Mouse (Mus musculus): Measurements from ENCODE around the gene Zscan25. TPM values are rescaled to one million over a fixed set of nuclear protein-coding genes. Genes with fewer than 3 reads are reported as not detected.
A peak's percentile ranks its signal among the peaks of the same experiment; 100 is the strongest.
"Not testable (repeated sequence)": the region's sequence is repeated elsewhere in the genome, so short reads cannot be mapped to it uniquely, and the experiment has no call there.

Zscan25 gene
- 5.4 and 6.4 TPM in 2 replicates for total RNA-seq (2015)
- 3.2 and 3.5 TPM in 2 replicates for total RNA-seq (2017)

DNA sequence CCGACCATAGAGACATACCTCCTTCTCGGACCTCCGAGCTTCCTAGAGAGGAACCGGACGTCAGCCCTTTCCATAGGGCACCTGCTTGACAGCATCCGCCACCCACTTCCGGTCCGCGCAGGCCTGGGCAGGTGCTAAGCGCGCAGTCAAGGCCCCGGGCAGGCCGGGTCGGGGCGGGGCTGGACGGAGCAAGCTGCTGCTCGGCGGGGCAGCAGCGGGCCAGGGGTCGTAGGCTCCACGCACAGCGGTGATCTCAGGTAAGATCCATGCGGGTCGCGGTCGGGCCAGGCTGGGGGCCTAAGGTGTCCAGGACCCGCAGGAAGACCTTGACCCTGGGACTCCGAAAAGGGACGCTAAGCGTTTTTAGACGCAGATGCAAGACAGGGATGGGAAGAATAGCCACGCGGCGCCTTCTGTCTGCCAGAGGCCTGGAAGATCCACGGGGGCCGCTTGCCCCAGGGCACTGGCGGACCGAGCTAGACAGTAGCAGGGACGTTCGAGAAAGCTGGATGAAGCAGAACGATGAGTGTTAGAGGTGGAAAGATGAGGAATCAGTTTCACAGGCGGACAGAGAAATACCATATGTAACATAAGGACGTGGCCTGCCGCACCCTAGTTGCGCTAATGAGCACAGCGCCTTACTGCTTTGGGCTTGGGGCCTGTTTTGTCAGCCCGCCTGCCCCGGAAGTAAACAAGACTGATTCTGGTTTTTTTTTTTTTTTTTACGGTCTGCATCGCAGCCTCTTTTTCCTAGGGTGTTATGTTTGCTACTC is at the start of gene Zscan25:
Gene Zscan25, plus strand, starts transcription at position 130 of the 773 bp plus-strand sequence.
- peak; percentile 98 for ATAC-seq (ENCODE audit: poor library complexity, severe bottlenecking)

DNA sequence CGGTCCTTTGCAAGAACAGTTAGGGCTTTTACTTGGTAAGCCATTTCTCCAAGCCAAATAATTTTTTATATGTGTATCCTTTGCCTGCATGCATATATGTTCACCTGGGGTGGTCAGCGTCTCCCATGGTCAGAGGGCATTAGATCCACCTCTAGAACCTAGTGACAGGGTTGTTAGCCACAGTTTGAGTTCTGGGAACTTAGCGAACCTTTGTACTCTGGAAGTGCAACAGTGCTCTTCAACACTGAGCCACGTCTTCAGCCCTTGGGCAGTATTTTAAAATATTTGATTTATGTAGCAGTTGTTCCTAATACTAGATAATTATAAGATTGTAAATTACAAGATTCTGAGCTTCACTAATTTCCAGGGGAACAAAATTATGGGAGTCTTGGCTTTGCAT is 49.7 kb upstream of the Zscan25 start:
- no peak for ATAC-seq (ENCODE audit: poor library complexity, severe bottlenecking)

DNA sequence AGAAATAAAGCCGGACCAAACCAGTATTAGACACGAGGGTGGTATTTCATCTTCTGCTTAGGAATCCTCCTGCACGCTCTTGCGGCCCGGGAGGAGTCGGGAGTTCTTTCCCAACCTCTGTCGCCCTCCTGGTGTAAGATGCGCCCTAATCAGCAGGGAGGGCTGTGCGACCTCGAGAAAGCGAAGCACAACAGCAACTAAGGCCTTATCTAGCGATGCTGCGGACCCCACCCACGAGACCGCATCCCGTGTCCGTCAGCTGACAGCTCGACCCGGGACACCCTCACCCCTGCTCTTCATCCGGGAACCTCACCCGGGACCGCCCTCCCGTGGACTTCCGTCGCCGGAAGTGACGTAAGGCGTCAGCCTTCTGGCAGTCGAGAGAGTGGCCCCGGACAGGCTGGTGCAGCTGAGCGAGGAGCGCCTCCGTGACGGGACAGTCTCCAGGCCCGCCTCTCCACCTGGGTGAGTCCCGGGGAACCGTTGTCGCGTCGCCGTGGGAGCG is 48.9 kb upstream of the Zscan25 start, which contains the start of gene Zfp655:
Gene Zfp655, plus strand, starts transcription at position 349 of the 505 bp plus-strand sequence.
- ATAC-seq (ENCODE audit: poor library complexity, severe bottlenecking) = peak; percentile 94

DNA sequence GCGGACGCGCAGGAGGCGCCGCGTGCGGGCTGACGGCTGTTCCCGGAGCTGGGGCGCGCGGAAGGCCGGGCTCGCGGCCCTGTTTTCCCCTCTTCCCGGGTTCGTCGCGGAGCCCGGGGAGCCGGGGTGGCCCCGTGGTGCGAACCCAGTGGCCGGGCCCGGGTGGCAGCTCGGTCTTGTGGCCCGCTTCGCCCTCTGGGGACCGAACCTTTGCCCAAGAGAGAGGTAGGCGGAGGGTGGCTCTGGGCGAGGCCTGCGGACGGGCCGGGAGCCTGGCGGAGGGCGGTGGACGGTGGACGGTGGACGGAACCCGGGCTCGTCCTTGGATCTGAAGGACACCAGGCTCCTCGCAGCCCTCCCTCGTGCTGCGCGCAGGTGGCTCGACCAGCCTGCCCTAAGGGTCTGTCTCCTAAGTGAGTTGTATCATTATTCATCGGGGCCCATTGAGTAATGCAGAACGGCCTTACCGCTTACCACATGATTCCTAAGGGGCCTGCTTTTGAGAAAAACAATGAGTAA is 48.3 kb upstream of the Zscan25 start:
- peak; percentile 19 for ATAC-seq (ENCODE audit: poor library complexity, severe bottlenecking)

DNA sequence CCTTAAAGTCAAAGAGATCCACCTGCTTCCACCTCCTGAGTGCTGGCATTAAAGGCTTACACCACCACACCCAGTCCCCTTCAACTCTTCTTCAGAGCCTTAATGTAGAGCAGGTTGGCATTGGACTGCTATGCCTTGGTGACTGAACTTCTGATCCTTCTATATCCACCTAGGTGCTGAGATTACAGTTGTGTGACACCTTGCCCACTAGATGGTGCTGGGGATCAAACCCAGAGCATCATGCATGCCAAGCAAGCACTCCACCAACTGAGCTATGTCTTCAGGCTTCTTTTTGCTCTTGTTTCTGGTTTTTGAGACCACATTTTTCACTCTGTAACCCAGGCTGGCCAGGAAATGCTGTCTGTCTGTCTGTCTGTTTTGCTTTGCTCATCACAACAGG is 45.7 kb upstream of the Zscan25 start:
- peak; percentile 23; the same call in 1 of the 2 replicates for ATAC-seq (ENCODE audit: poor library complexity, severe bottlenecking)

DNA sequence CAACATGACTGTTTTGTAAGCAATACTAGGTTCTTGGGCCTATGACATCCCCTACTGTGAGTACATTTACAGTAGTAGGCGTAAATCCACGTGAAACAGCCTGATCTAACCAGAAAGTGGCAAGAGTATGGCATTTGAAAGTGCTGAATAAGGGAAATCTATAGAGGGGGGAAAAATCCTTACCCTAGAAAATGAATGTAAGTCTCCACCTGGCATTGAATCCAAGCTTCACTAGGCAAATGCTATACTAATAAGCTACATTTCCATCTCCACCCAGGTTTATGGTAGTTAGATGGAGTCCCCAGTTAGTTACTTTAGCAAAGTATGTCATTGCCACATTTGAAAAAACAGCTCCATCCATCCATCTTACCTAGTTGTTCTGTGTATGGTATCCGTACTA is 30.8 kb upstream of the Zscan25 start:
- no peak for ATAC-seq (ENCODE audit: poor library complexity, severe bottlenecking)

DNA sequence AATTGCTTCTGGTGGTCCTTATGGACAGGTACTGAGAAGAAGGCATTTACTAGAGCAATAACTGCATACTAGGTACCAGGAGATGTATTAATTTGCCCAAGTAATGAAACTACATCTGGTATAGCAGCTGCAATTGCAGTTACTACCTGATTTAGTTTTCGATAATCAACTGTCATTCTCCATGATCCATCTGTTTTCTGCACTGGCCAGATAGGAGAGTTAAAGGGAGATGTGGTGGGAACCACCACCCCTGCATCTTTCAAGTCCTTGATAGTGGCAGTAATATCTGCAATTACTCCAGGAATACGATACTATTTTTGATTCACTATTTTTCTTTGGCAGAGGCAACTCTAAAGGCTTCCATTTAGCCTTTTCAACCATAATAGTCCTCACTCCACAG is 6.7 kb upstream of the Zscan25 start:
- not testable (repeated sequence) for ATAC-seq (ENCODE audit: poor library complexity, severe bottlenecking)

DNA sequence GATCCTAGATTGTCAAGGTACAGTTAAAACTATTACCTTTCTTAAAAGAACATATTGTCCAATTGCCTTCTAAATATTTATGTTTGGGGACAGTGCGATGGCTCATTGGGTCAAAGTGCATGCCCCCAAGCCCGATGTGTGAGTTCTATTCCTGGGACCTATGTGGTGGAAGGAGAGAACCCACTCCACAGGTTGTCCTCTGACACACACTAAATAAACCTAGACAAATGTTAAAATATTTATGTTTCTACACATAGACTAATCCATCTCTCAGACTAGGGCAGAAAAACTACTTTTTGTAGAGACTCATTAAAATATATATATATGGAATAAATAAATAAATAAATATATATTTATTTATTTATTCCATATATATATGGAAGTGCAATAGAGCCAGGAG is 352 bp upstream of the Zscan25 start:
- no peak for ATAC-seq (ENCODE audit: poor library complexity, severe bottlenecking)

DNA sequence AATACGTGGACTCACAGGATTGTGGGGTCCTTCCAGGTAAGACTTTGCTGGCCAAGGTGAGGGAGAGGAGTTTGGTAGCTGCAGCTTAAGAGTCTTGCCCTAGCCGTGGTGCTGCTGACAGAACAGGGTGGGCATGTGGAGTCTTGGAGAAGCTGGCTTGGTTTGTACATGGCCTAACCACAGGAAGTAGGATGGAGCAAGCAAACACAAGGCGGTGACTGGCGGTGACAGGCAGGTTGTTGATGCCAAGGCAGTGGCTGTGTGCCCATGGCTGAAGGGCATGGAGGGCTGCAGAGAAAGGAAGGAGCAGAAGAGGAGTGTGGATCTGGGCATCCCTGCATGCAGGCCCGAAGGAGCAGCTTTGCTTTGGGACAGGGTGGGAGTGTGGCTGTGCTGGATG is 8.1 kb downstream of the Zscan25 start:
- peak; percentile 57 for ATAC-seq (ENCODE audit: poor library complexity, severe bottlenecking)

DNA sequence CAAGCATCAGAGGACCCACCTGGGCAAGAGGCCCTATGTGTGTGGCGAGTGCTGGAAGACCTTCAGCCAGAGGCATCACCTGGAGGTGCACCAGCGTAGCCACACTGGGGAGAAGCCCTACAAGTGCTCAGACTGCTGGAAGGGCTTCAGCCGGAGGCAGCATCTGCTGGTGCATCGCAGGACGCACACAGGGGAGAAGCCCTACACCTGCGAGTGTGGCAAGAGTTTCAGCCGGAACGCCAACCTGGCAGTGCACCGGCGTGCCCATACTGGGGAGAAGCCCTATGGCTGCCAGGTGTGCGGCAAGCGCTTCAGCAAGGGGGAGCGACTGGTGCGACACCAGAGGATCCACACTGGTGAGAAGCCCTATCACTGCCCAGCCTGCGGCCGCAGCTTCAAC is 10.4 kb downstream of the Zscan25 start:
- ATAC-seq (ENCODE audit: poor library complexity, severe bottlenecking) = no peak

DNA sequence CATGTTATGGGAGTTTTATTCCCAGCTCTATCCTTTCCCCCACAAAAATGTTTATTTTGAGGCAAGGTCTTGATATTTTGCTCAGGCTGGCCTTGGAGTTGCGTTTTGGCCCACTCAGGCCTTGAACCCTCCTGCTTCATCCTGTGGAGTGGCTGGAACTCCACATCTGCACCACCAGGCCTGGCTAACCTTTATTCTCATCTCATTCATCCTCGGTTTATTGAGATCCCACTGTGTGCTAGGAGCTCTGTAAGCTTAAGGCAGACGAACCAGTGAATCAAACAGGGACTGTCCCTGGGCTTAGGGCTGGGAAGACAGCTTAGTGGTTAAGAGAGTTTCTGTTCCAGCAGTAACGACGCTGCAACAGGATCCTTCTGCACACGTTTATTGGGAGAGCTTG is 12.1 kb downstream of the Zscan25 start:
- ATAC-seq (ENCODE audit: poor library complexity, severe bottlenecking) = no peak

DNA sequence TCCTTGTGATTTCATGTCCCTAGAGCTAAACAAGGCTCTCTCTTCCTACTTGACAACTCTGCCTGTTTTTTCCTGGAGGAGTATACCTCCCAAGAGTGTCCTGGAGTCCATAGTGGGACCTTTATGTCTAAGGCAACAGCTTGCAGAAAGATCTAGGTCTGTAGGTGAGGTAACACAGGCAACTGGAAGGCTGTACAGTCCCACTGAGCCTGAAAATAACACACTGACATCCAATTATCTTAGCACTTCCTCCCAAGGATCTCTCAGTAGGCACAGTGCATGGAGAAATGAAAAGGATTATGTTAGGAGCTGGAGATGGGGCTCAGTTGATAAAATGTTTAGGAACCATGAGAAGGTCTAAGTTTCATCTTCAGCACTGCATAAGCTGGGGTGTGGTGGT is 20.2 kb downstream of the Zscan25 start:
- ATAC-seq (ENCODE audit: poor library complexity, severe bottlenecking) = no peak

DNA sequence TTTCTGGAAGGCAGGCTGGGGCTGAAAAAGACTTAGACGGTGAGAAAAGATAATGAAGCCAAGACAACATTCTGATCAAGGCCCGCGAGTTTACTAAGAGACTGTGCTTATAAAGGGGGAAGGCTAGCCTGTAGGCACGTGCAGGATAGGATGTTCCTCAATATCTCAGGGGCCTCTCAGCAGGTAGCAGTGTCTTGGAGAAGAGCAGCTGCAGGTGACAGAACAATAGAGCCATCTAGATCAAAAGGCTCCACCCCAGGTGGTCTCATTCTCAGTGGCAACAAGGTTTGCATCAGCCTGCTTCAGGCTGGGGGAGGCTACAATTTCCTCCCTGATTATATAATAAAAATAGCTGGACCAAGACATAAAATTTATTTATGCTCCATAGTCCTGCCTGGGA is 21.5 kb downstream of the Zscan25 start:
- not testable (repeated sequence) for ATAC-seq (ENCODE audit: poor library complexity, severe bottlenecking)

DNA sequence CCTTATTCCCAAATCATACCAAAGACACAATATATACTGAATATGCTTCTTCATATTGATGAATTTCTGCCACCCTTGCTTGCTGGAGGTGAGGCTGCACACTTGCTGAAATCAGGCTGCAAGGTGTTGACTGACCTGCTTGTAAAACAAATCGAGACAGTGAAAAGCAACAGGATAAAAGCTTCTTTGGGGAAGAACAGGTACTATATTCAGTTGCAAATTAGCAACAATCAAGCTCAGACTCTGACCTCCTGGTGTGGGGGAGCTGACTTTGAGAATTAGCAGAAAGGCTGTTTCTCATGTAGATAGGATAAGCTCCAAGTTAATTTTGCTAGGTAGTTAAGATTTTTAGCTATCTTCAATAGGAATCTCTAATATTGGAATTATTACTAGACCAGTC is 22.1 kb downstream of the Zscan25 start:
- no peak for ATAC-seq (ENCODE audit: poor library complexity, severe bottlenecking)

DNA sequence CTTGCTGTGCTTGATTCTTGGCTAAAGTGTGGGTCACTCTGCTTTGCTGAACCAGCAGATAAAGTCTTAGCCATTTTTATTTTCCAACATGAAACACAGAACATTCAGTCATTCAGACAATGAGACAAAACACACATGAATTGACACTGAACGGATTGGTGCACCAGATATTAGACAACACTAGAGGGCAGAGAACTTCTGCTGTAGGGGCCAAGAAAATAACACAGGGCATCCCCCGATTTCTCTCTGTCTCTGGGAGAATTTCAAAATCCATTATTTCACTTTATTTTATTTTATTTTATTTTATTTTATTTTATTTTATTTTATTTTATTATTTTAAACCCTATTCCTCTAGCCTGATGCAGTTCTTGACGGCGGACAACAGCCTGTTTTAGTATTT is 26.7 kb downstream of the Zscan25 start:
- not testable (repeated sequence) for ATAC-seq (ENCODE audit: poor library complexity, severe bottlenecking)

DNA sequence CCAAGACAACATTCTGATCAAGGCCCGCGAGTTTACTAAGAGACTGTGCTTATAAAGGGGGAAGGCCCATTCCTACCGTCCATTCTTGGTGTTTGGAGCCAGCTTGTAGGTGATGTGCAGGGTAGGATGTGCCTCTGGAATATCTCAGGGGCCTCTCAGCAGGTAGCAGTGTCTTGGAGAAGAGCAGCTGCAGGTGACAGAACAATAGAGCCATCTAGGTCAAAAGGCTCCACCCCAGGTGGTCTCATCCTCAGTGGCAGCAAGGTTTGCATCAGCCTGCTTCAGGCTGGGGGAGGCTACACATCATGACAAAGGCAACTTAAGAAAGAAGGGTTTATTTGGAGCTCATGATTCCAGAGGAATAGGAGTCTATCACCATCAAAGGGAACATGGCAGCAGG is 27.5 kb downstream of the Zscan25 start:
- not testable (repeated sequence) for ATAC-seq (ENCODE audit: poor library complexity, severe bottlenecking)

DNA sequence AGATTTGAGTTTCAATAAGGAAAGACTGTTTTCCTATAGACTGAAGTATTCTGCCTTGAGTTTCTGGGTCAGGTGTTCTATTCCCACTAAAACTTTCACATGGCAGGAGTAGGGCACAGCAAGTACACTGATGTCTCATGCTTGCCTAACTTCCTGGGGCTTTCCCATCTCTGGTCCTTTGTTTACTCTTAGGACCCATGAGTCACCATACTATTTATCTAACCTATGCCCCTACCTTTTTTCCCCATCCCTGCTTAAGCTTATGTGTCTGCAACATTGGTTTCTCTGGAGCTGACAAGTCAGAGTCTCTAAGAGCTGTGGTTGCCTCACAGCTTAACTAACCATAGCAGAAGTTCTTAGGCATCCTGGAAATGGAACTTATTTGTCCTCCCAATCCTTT is 33.5 kb downstream of the Zscan25 start:
- ATAC-seq (ENCODE audit: poor library complexity, severe bottlenecking) = no peak

DNA sequence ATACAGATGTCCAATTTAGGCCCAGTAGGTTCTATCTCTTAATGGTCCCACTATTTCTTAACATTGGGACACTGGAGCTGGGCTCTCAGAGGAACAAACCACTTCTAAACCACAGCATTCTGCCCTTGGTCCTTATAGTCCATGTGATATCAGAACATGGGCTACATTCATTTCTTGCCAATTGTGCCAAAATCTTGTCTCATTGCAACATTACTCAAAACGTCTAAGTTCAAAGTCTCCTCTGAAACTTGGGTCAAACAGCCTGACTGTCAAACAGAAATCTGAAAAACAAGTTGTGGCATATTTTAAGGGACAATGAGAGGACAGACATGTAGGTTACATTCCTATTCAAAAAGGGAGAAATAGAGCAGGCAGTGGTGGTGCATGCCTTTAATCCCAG is 36.8 kb downstream of the Zscan25 start:
- no peak for ATAC-seq (ENCODE audit: poor library complexity, severe bottlenecking)

DNA sequence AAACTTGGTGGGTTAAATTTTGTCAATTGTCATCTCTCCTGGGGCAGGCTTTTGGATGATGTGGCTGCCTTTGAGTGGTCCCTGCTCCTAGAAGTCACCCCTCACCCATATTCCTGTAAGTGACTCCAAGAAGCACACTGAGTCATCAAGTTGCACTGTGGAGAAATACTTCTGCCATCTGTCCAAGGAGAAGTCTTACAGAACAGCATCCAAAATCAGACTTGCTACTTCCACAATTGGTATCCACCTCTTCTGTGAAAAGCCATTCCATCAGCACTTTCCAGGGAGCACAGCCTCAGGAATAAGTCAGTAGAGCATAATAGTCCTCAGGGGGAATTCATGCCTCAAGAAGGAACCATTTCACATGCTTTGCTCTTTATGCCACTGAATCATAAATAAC is 58.5 kb downstream of the Zscan25 start:
- ATAC-seq (ENCODE audit: poor library complexity, severe bottlenecking) = not testable (repeated sequence)

Data from megakaryocyte, adult 5-6 weeks (primary cell).